Mouse (Mus musculus): ENCODE measurements around the gene Fbxl17. TPM values are rescaled to one million over a fixed set of nuclear protein-coding genes. Genes with fewer than 3 reads are reported as not detected.

Fbxl17 gene
- total RNA-seq, 2 experiments from 2014 or later: 50.4 to 56.2 TPM

GRCm38 (mm10) chr17:63180042-63180441 lies 319.8 kb downstream of the Fbxl17 start:
- DNase-seq (ENCODE audit: extremely low spot score in 1 of 2, low spot score in 1 of 2): no peak

GRCm38 (mm10) chr17:63178331-63178730 lies 321.5 kb downstream of the Fbxl17 start:
- DNase-seq (ENCODE audit: extremely low spot score in 1 of 2, low spot score in 1 of 2): no peak

- no peak for DNase-seq (ENCODE audit: extremely low spot score in 1 of 2, low spot score in 1 of 2)
These were observed 323.4 kb downstream of the Fbxl17 start for GRCm38 (mm10) chr17:63176411-63176810.

GRCm38 (mm10) chr17:63172697-63173096 lies 327.1 kb downstream of the Fbxl17 start:
- DNase-seq (ENCODE audit: extremely low spot score in 1 of 2, low spot score in 1 of 2): no peak

GRCm38 (mm10) chr17:63171890-63172491 lies 327.8 kb downstream of the Fbxl17 start:
- no peak for DNase-seq (ENCODE audit: extremely low spot score in 1 of 2, low spot score in 1 of 2)

GRCm38 (mm10) chr17:63171264-63171663 lies 328.6 kb downstream of the Fbxl17 start:
- DNase-seq (ENCODE audit: extremely low spot score in 1 of 2, low spot score in 1 of 2): no peak

GRCm38 (mm10) chr17:63168019-63168788 lies 331.6 kb downstream of the Fbxl17 start:
- DNase-seq (ENCODE audit: extremely low spot score in 1 of 2, low spot score in 1 of 2): no peak

- no peak for DNase-seq (ENCODE audit: extremely low spot score in 1 of 2, low spot score in 1 of 2)
These were observed 332.6 kb downstream of the Fbxl17 start for GRCm38 (mm10) chr17:63167248-63167647.

- no peak for DNase-seq (ENCODE audit: extremely low spot score in 1 of 2, low spot score in 1 of 2)
These were observed 333.1 kb downstream of the Fbxl17 start for GRCm38 (mm10) chr17:63166692-63167091.

- no peak for DNase-seq (ENCODE audit: extremely low spot score in 1 of 2, low spot score in 1 of 2)
These were observed 334.0 kb downstream of the Fbxl17 start for GRCm38 (mm10) chr17:63165847-63166246.

GRCm38 (mm10) chr17:63164289-63164688 lies 335.5 kb downstream of the Fbxl17 start:
- no peak for DNase-seq (ENCODE audit: extremely low spot score in 1 of 2, low spot score in 1 of 2)

GRCm38 (mm10) chr17:63161953-63162352 lies 337.9 kb downstream of the Fbxl17 start:
- no peak for DNase-seq (ENCODE audit: extremely low spot score in 1 of 2, low spot score in 1 of 2)

- DNase-seq (ENCODE audit: extremely low spot score in 1 of 2, low spot score in 1 of 2): no peak
These were observed 340.6 kb downstream of the Fbxl17 start for GRCm38 (mm10) chr17:63159196-63159595.

- no peak for DNase-seq (ENCODE audit: extremely low spot score in 1 of 2, low spot score in 1 of 2)
These were observed 341.4 kb downstream of the Fbxl17 start for GRCm38 (mm10) chr17:63158436-63158835.

GRCm38 (mm10) chr17:63157906-63158305 lies 341.9 kb downstream of the Fbxl17 start:
- DNase-seq (ENCODE audit: extremely low spot score in 1 of 2, low spot score in 1 of 2): no peak

- DNase-seq (ENCODE audit: extremely low spot score in 1 of 2, low spot score in 1 of 2): no peak
These were observed 342.8 kb downstream of the Fbxl17 start for GRCm38 (mm10) chr17:63157019-63157418.

GRCm38 (mm10) chr17:63146514-63146913 lies 353.3 kb downstream of the Fbxl17 start:
- DNase-seq (ENCODE audit: extremely low spot score in 1 of 2, low spot score in 1 of 2): no peak

GRCm38 (mm10) chr17:63145751-63146491 lies 353.9 kb downstream of the Fbxl17 start:
- DNase-seq (ENCODE audit: extremely low spot score in 1 of 2, low spot score in 1 of 2): no peak

- no peak for DNase-seq (ENCODE audit: extremely low spot score in 1 of 2, low spot score in 1 of 2)
These were observed 354.5 kb downstream of the Fbxl17 start for GRCm38 (mm10) chr17:63145311-63145741.

GRCm38 (mm10) chr17:63143825-63144224 lies 356.0 kb downstream of the Fbxl17 start:
- DNase-seq (ENCODE audit: extremely low spot score in 1 of 2, low spot score in 1 of 2): no peak

- DNase-seq (ENCODE audit: extremely low spot score in 1 of 2, low spot score in 1 of 2): no peak
These were observed 365.0 kb downstream of the Fbxl17 start for GRCm38 (mm10) chr17:63134805-63135204.

Measured in layer of hippocampus, postnatal 25 days (tissue).